Mouse (Mus musculus) cerebellum, adult 2 months (tissue): ENCODE data around the gene Aox4.

Experiments
- CTCF ChIP-seq: fragments of 200-500 bp; IDR thresholded peaks from 2 replicates; pipeline ENCODE4 v1.5.1; 2011; ENCODE audit warnings: low read depth, mild to moderate bottlenecking, control low read depth, low read length, moderate library complexity, borderline replicate concordance; ENCODE audit not compliant: insufficient read depth
- POLR2A ChIP-seq: fragments of 200-500 bp; IDR thresholded peaks from 2 replicates; pipeline ENCODE4 v1.6.1; 2011; ENCODE audit warnings: low read length, control low read depth, borderline replicate concordance; ENCODE audit not compliant: insufficient read depth

GRCm38 (mm10) chr1:58169893-58170292, 40.3 kb upstream of the Aox4 start:
- TF ChIP-seq CTCF (no peak), POLR2A (no peak)
